Mouse (Mus musculus): Measurements from ENCODE around the gene Kdm4b.

The Kdm4b gene

GRCm38 (mm10) chr17:56325450-56326152, at the start of gene Kdm4b:
TSS of gene Kdm4b (plus strand) at chr17:56326062.
- DNase-seq (ENCODE audit: low spot score): peak; percentile 98

GRCm38 (mm10) chr17:56276643-56277566, 49.0 kb upstream of the Kdm4b start, which contains the start of gene Ticam1:
TSS of gene Ticam1 (minus strand) at chr17:56276786.
- peak; percentile 91 for DNase-seq (ENCODE audit: low spot score)

- no peak for DNase-seq (ENCODE audit: low spot score)
Observed at GRCm38 (mm10) chr17:56277567-56277893, 48.3 kb upstream of the Kdm4b start.

GRCm38 (mm10) chr17:56278340-56278739, 47.5 kb upstream of the Kdm4b start:
- DNase-seq (ENCODE audit: low spot score): no peak

- no peak for DNase-seq (ENCODE audit: low spot score)
Observed at GRCm38 (mm10) chr17:56279481-56280155, 46.2 kb upstream of the Kdm4b start.

GRCm38 (mm10) chr17:56281193-56281592, 44.7 kb upstream of the Kdm4b start:
- no peak for DNase-seq (ENCODE audit: low spot score)

GRCm38 (mm10) chr17:56282802-56283201, 43.1 kb upstream of the Kdm4b start:
- no peak for DNase-seq (ENCODE audit: low spot score)

GRCm38 (mm10) chr17:56283316-56283715, 42.5 kb upstream of the Kdm4b start:
- DNase-seq (ENCODE audit: low spot score): no peak

- no peak for DNase-seq (ENCODE audit: low spot score)
Observed at GRCm38 (mm10) chr17:56285995-56286394, 39.9 kb upstream of the Kdm4b start.

- no peak for DNase-seq (ENCODE audit: low spot score)
Observed at GRCm38 (mm10) chr17:56287830-56288229, 38.0 kb upstream of the Kdm4b start.

GRCm38 (mm10) chr17:56288866-56289265, 37.0 kb upstream of the Kdm4b start:
- DNase-seq (ENCODE audit: low spot score): no peak

GRCm38 (mm10) chr17:56289371-56290331, 36.2 kb upstream of the Kdm4b start:
- DNase-seq (ENCODE audit: low spot score): no peak

GRCm38 (mm10) chr17:56290388-56291170, 35.3 kb upstream of the Kdm4b start:
- peak; percentile 90 for DNase-seq (ENCODE audit: low spot score)

GRCm38 (mm10) chr17:56291171-56291511, 34.7 kb upstream of the Kdm4b start:
- peak; percentile 88 for DNase-seq (ENCODE audit: low spot score)

GRCm38 (mm10) chr17:56291826-56292475, 33.9 kb upstream of the Kdm4b start:
- no peak for DNase-seq (ENCODE audit: low spot score)

GRCm38 (mm10) chr17:56292531-56293222, 33.2 kb upstream of the Kdm4b start, which contains the start of gene Plin3:
TSS of gene Plin3 (minus strand) at chr17:56292873.
- DNase-seq (ENCODE audit: low spot score): no peak

- no peak for DNase-seq (ENCODE audit: low spot score)
Observed at GRCm38 (mm10) chr17:56293291-56293690, 32.6 kb upstream of the Kdm4b start.

- DNase-seq (ENCODE audit: low spot score): no peak
Observed at GRCm38 (mm10) chr17:56294241-56294640, 31.6 kb upstream of the Kdm4b start.

GRCm38 (mm10) chr17:56296201-56296600, 29.7 kb upstream of the Kdm4b start:
- no peak for DNase-seq (ENCODE audit: low spot score)
